Mouse (Mus musculus) hindbrain, embryonic 11.5 days (tissue): Measurements from ENCODE around the gene Spata31d1d. TPM values are rescaled to one million over a fixed set of nuclear protein-coding genes. Genes with fewer than 3 reads are reported as not detected.
A peak's percentile ranks its signal among the peaks of the same experiment; 100 is the strongest.
"Not testable (repeated sequence)": the region's sequence is repeated elsewhere in the genome, so short reads cannot be mapped to it uniquely, and the experiment has no call there.

ENCODE experiments used
- ATAC-seq: fragments of 200-750 bp; cut with Nextera tagmentation; 2 replicates; pipeline ENCODE4 v1.8.0; 2017; ENCODE audit warnings: mild to moderate bottlenecking, moderate TSS enrichment, moderate library complexity; ENCODE audit not compliant: low FRiP score
- DNase-seq: peaks from one replicate; pipeline ENCODE4 v3.0.0-alpha.2; 2015; ENCODE audit warnings: low spot score
- H3K27ac ChIP-seq: fragments of 300-500 bp; sonication (generic); 2 replicates; pipeline ENCODE4 v1.5.1; 2014; ENCODE audit warnings: mild to moderate bottlenecking, low read depth, low read length
- H3K27me3 ChIP-seq: fragments of 300-500 bp; sonication (generic); 2 replicates; pipeline ENCODE4 v1.6.1; 2014; ENCODE audit warnings: mild to moderate bottlenecking, low read length, moderate library complexity, mixed read lengths; ENCODE audit not compliant: control insufficient read depth, insufficient read depth
- H3K36me3 ChIP-seq: fragments of 300-500 bp; sonication (generic); 2 replicates; pipeline ENCODE4 v1.6.1; 2014; ENCODE audit warnings: mild to moderate bottlenecking, low read length, moderate library complexity, mixed read lengths; ENCODE audit not compliant: control insufficient read depth, insufficient read depth
- H3K4me1 ChIP-seq: fragments of 300-500 bp; sonication (generic); replicated peaks from 2 replicates; pipeline ENCODE4 v1.6.1; 2014; ENCODE audit warnings: low read length, mixed read lengths; ENCODE audit not compliant: control insufficient read depth, insufficient read depth
- H3K4me2 ChIP-seq: fragments of 300-500 bp; sonication (generic); replicated peaks from 2 replicates; pipeline ENCODE4 v1.6.1; 2014; ENCODE audit warnings: mild to moderate bottlenecking, low read depth, low read length
- H3K4me3 ChIP-seq: fragments of 300-500 bp; sonication (generic); 2 replicates; pipeline ENCODE4 v1.5.1; 2014; ENCODE audit warnings: low read depth, low read length
- H3K9ac ChIP-seq: fragments of 300-500 bp; sonication (generic); 2 replicates; pipeline ENCODE4 v1.6.1; 2014; ENCODE audit warnings: low read depth, low read length
- H3K9me3 ChIP-seq: fragments of 300-500 bp; sonication (generic); 2 replicates; pipeline ENCODE4 v1.6.1; 2016; ENCODE audit warnings: low read length; ENCODE audit not compliant: control insufficient read depth
- WGBS: fragments of 180-500 bp; shearing (Covaris S2); extraction: QIAGEN DNeasy Blood & Tissue Kit; methylation state at CpG from one replicate; pipeline ENCODE4 v1.1.7; 2014; 5-methylcytosine and 5-hydroxymethylcytosine counted together
- polyA plus RNA-seq: library from polyadenylated mRNA; unstranded; fragments of >200 nt; fragmentation: Nextera tagmentation; extraction: Ambion mirVana; gene quantifications from 2 replicates; pipeline ENCODE4 v1.2.1, GENCODE M21; 2014

Spata31d1d gene
- polyA plus RNA-seq, 1 experiment from 2014 or later: not detected

DNA sequence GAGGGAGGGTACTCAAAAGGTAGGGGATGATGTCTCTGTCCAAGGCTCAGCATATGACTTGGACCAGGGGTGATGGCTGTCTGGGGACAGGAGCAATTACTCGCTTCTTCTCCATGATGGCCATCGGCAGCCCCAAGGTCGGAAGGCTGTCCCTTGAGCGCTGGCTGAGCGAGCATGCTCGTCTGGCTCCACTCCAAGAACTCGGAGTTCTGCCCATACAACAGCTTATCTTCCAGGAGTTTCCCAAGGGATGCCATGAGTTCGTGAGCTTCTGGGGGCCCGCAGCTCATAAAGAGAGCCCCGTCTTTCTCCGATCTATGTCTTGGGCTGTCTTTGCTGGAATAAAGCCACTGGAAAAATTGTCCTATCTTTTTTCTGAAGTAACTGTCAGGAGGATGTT is 9.5 kb upstream of the Spata31d1d start:
- H3K9ac ChIP-seq: no peak overlapping the region
- H3K36me3 ChIP-seq: no peaks in the 10 kb centered on the region
- no peaks in the 10 kb centered on the region for H3K4me1 ChIP-seq
- DNase-seq (no peak), ATAC-seq (no peak)
- H3K4me3 ChIP-seq: no peak overlapping the region
- no peak overlapping the region for H3K27ac ChIP-seq
- H3K4me2 ChIP-seq: no peak overlapping the region
- no peaks in the 10 kb centered on the region for H3K27me3 ChIP-seq
- 94% methylated on average over 11 of the region's 11 CpGs for WGBS
- H3K9me3 ChIP-seq: no peaks in the 10 kb centered on the region

DNA sequence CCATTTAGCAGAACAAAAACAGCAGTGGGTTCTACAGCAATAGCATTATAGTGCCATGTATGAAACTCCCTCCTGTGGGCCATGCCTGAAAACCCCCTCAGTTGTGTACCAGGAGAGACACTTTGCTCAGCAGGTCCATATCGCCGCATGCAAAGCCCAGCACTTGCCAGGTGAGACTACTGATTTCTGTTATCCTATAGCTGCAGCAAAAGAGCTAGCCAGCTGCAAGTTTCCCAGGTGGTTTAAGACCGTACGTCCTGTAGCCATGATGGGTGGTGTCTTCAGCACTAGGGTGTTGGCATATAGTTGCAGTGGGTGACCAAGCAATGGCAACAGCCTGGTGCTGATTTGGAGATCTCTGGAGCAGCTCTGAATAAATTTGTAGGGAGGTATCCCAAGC is 7.8 kb upstream of the Spata31d1d start:
- no peak overlapping the region for H3K9ac ChIP-seq
- H3K27ac ChIP-seq: no peak overlapping the region
- no peak overlapping the region for H3K4me2 ChIP-seq
- DNase-seq (no peak), ATAC-seq (no peak)
- no peaks in the 10 kb centered on the region for H3K27me3 ChIP-seq
- WGBS: 92% methylated on average over 4 of the region's 4 CpGs
- H3K36me3 ChIP-seq: no peaks in the 10 kb centered on the region
- no peak overlapping the region for H3K4me3 ChIP-seq
- no peaks in the 10 kb centered on the region for H3K9me3 ChIP-seq
- no peaks in the 10 kb centered on the region for H3K4me1 ChIP-seq

DNA sequence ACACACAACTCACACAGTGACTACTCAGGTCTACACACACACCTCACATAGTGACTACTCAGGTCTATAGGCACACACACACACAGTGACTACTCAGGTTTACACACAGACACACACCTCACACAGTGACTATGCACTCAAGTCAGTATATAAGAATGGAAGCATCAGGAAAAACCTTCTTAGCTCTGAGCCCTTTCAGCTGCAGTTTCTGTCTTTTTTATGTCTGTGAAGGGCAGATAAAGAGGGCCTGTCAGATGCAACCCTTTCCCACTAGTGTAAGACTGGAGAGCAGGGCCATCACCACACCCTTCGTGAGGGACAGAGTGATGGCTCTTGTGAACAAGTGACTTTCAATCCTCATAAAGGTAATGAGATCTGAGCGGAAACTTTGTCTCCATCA is 6.9 kb upstream of the Spata31d1d start:
- Histone ChIP-seq H3K4me1 (no peaks in the 10 kb centered on the region), H3K36me3 (no peaks in the 10 kb centered on the region), H3K9ac (no peak overlapping the region), H3K4me2 (no peak overlapping the region), H3K9me3 (no peaks in the 10 kb centered on the region), H3K27ac (no peak overlapping the region), H3K27me3 (no peaks in the 10 kb centered on the region), H3K4me3 (no peak overlapping the region)
- WGBS: 88% methylated on average over 2 of the region's 2 CpGs
- ATAC-seq (no peak), DNase-seq (no peak)

DNA sequence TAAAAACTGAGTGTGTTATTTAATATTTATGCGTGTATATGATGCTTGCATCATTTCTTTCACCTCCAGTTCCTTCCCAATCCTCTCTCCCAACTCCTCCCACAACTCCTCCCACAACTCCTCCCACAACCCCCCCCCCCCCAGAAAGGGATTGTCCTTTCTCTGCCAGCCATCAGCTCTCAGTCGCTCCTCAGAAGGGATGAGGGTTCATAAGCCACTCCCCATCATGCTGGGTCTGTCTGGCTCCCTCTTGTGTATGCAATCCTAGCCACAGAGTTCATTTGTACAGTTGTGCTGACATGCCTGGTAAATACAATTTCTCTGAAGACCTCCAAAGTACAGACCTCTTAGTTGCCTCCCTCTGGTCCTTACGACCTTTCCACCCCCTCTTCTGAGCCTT is 3.6 kb upstream of the Spata31d1d start:
- WGBS: 37% methylated on average over 3 of the region's 3 CpGs
- Histone ChIP-seq H3K27me3 (no peaks in the 10 kb centered on the region), H3K9me3 (no peaks in the 10 kb centered on the region), H3K4me3 (no peak overlapping the region), H3K36me3 (no peaks in the 10 kb centered on the region), H3K4me2 (no peak overlapping the region), H3K4me1 (no peaks in the 10 kb centered on the region), H3K9ac (no peak overlapping the region), H3K27ac (no peak overlapping the region)
- DNase-seq: peak; percentile 30
- no peak for ATAC-seq

DNA sequence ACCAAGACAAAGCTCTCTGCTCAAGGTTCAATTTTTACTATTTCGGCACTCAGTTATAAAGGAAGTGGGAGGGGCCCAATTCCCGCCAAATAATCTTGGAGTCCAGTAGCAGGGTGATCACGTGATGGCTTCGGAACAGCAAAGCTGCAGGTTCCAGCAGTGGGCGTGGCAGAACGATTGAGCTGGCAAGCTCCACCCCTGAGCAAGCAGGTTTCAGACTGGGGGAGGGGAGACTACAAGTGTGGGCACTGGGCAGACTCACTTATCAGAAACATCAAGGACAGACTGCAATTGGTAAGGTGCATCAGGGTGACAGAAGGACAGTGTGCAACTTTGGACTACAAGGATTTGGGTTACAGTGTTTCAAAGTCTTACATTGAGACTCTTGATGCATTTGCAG is 2.8 kb upstream of the Spata31d1d start:
- WGBS: 31% methylated on average over 5 of the region's 6 CpGs
- H3K9me3 ChIP-seq, H3K4me3 ChIP-seq, H3K27ac ChIP-seq, DNase-seq, H3K27me3 ChIP-seq, H3K9ac ChIP-seq, H3K4me2 ChIP-seq, H3K4me1 ChIP-seq, ATAC-seq, H3K36me3 ChIP-seq: not testable (repeated sequence)

DNA sequence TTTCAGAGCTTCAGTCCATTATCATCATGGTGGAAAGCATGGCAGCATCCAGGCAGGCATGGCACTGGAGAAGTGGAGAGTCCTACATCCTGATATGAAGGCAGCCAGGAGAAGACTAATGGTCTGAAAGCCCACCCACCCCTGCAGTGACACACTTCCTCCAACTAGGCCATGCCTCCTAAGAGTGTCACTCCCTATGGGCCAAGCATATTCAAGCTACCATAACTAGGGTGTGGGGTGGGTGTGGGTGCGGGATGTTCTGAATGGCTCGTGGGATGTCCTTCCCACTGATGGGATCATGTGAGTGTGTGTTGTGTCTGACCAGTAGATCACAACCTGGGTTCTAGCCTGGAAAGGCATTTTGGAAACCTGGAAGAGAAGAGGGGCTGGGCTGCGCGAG is 2.4 kb upstream of the Spata31d1d start:
- Histone ChIP-seq H3K9me3 (no peaks in the 10 kb centered on the region), H3K27me3 (no peaks in the 10 kb centered on the region), H3K4me1 (no peaks in the 10 kb centered on the region), H3K9ac (no peak overlapping the region), H3K4me2 (no peak overlapping the region), H3K27ac (no peak overlapping the region), H3K36me3 (no peaks in the 10 kb centered on the region), H3K4me3 (no peak overlapping the region)
- ATAC-seq: no peak
- no peak for DNase-seq
- 72% methylated on average over 2 of the region's 4 CpGs for WGBS

DNA sequence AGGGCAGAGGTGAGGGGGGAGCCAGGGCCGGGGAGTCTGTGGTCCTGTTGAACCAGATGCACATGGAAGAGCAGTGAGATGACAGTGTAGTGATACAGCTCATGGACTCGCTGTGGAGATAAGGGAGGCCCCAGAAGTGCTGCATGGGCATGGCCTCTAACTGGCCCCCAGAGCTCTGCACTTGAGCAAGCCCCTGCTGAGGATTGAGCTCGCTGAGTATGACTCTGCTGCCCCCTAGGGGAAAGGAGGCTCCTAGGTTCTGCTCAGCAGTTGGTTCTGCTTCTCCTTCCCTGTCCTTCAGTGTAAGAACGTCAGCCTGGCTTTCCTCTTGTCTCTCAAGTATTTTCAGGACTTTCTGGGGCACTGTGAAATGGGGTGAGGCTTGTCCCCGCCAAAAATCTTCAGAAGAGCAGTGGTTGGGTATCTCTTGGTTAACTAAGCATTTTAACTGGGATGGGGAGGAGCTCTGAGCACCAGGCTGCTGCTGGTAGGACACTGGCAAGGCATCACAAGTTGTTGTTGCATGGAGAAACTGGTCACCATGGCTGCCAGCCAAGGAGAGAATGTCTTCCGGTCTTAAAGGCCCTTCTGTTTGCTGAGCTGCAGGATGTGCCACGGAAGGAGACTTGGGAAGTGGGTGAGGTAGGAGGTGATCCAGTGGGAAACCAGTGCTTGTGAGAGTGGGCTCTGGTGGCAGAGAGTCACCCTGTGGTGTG is 3.0 kb downstream of the Spata31d1d start:
- Histone ChIP-seq H3K4me1 (no peaks in the 10 kb centered on the region), H3K4me3 (no peak overlapping the region), H3K27me3 (no peaks in the 10 kb centered on the region), H3K9me3 (no peaks in the 10 kb centered on the region), H3K36me3 (no peaks in the 10 kb centered on the region), H3K4me2 (no peak overlapping the region), H3K27ac (no peak overlapping the region), H3K9ac (no peak overlapping the region)
- ATAC-seq (peak; percentile 89), DNase-seq (peak; percentile 91)
- WGBS: 28% methylated on average over 7 of the region's 7 CpGs

DNA sequence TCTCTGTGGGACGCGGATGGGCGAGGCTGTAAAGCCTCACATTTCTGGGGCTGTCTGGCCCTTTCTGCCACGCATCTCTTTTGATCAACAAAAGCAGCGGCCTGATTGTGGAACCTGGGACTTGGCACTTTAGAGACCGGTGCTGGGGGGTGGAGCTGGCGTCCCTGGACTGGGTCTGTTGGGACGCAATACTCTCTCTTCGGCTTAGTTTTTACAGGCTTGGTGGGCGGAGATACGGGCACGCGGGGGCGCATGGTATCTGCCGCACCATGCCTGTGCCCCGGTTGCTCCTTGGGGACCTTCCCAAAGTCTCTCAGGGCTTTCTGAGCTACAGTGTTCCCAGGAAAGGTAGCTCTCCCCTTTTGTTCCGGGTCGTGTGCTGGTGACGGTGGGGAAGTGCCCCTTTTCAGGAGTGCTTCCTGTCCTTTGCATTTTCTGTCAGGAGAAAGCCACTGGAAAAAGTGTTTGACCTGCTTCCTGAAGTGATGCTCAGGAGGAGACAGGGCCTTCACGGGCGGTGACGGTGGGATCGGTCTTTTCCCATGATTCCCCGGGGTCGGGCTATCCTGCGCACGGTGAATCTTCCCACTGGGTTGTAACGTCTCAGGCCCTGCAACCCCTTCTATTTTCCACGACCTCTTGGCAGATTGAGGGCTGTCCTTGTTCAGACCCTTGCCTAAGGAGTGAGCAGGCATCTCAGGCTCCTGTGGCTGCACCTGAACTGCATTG is 5.2 kb downstream of the Spata31d1d start:
- Histone ChIP-seq H3K4me1 (no peaks in the 10 kb centered on the region), H3K27me3 (no peaks in the 10 kb centered on the region), H3K9ac (peak overlapping the region; percentile 24; the same call in 1 of the 2 replicates), H3K9me3 (no peaks in the 10 kb centered on the region), H3K4me3 (no peak overlapping the region), H3K27ac (no peak overlapping the region), H3K4me2 (peak overlapping the region; percentile 22; the same call in 1 of the 2 replicates), H3K36me3 (no peaks in the 10 kb centered on the region)
- 33% methylated on average over 29 of the region's 29 CpGs for WGBS
- DNase-seq (peak; percentile 13), ATAC-seq (no peak)

DNA sequence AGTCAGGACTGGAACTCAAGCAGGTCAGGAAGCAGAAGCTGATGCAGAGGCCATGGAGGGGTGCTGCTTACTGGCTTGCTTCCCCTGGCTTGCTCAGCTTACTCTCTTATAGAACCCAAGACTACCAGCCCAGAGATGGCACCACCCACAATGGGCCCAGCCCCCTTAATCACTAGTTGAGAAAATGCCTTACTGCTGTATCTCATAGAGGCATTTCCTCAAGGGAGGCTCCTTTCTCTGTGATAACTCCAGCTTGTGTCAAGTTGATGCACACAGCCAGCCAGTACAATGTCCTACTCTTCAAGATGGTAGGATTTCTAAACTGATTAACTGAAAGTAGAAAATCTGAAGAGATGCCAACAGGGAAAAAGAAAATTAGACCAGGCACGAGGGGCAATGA is 9.5 kb downstream of the Spata31d1d start:
- not testable (repeated sequence) for H3K9me3 ChIP-seq, H3K27ac ChIP-seq, H3K4me1 ChIP-seq, ATAC-seq, DNase-seq, H3K36me3 ChIP-seq, H3K27me3 ChIP-seq, H3K4me3 ChIP-seq, H3K4me2 ChIP-seq, H3K9ac ChIP-seq
- WGBS: 81% methylated on average over 1 of the region's 1 CpGs
